Mouse (Mus musculus) lung, postnatal 0 days (tissue): ENCODE data around the gene Ppp1r9b. TPM values are rescaled to one million over a fixed set of nuclear protein-coding genes. Genes with fewer than 3 reads are reported as not detected.

Experiments used
- ATAC-seq: fragments of 200-750 bp; cut with Nextera tagmentation; 2 replicates; pipeline ENCODE4 v1.8.0; 2017; ENCODE audit warnings: moderate library complexity
- DNase-seq: peaks from one replicate; pipeline ENCODE4 v3.0.0-alpha.2; 2016; ENCODE audit warnings: low spot score
- H3K27ac ChIP-seq: fragments of 300-500 bp; sonication (generic); 2 replicates; pipeline ENCODE4 v1.5.1; 2014; ENCODE audit warnings: antibody characterized with exemption, mild to moderate bottlenecking, low read length, mixed read lengths
- H3K27me3 ChIP-seq: fragments of 300-500 bp; sonication (generic); replicated peaks from 2 replicates; pipeline ENCODE4 v1.6.1; 2014; ENCODE audit warnings: low read length, mixed read lengths; ENCODE audit not compliant: insufficient read depth
- H3K36me3 ChIP-seq: fragments of 300-500 bp; sonication (generic); 2 replicates; pipeline ENCODE4 v1.6.1; 2014; ENCODE audit warnings: low read length, mixed read lengths; ENCODE audit not compliant: insufficient read depth
- H3K4me1 ChIP-seq: fragments of 300-500 bp; sonication (generic); 2 replicates; pipeline ENCODE4 v1.6.1; 2014; ENCODE audit warnings: antibody characterized with exemption, low read depth, low read length, mixed read lengths; ENCODE audit not compliant: insufficient read depth
- H3K4me2 ChIP-seq: fragments of 300-500 bp; sonication (generic); replicated peaks from 2 replicates; pipeline ENCODE4 v1.6.1; 2014; ENCODE audit warnings: low read depth, mild to moderate bottlenecking, low read length, moderate library complexity, mixed read lengths
- H3K4me3 ChIP-seq: fragments of 300-500 bp; sonication (generic); 2 replicates; pipeline ENCODE4 v1.5.1; 2014; ENCODE audit warnings: low read depth, low read length
- H3K9ac ChIP-seq: fragments of 300-500 bp; sonication (generic); replicated peaks from 2 replicates; pipeline ENCODE4 v1.6.1; 2014; ENCODE audit warnings: low read depth, mild to moderate bottlenecking
- H3K9me3 ChIP-seq: fragments of 300-500 bp; sonication (generic); 2 replicates; pipeline ENCODE4 v1.6.1; 2016; ENCODE audit warnings: low read length, mixed read lengths
- CTCF ChIP-seq: IDR thresholded peaks from 2 replicates; pipeline ENCODE4 v1.5.1; 2016; ENCODE audit warnings: antibody characterized with exemption, mild to moderate bottlenecking
- EP300 ChIP-seq: IDR thresholded peaks from 2 replicates; pipeline ENCODE4 v1.6.1; 2016; ENCODE audit warnings: antibody characterized with exemption, mild to moderate bottlenecking, control low read depth
- WGBS: fragments of 180-500 bp; shearing (Covaris S2); extraction: QIAGEN DNeasy Blood & Tissue Kit; methylation state at CpG from one replicate; pipeline ENCODE4 v1.1.7; 2014; 5-methylcytosine and 5-hydroxymethylcytosine counted together
- polyA plus RNA-seq: library from polyadenylated mRNA; unstranded; fragments of >200 nt; fragmentation: Nextera tagmentation; extraction: Ambion mirVana; gene quantifications from 2 replicates; pipeline ENCODE4 v1.2.1, GENCODE M21; 2015

Ppp1r9b gene
- polyA plus RNA-seq, 1 experiment from 2014 or later: 9.8 TPM

GRCm38 (mm10) chr11:94985140-94985539, 5.7 kb upstream of the Ppp1r9b start:
- Histone ChIP-seq H3K27me3 (no peaks in the 10 kb centered on the region), H3K9me3 (no peaks in the 10 kb centered on the region), H3K4me1 (peaks cover 12% of the 10 kb centered on the region; the same call in 1 of the 2 replicates), H3K9ac (no peak overlapping the region), H3K4me2 (no peak overlapping the region), H3K36me3 (no peaks in the 10 kb centered on the region), H3K4me3 (no peak overlapping the region), H3K27ac (no peak overlapping the region)
- DNase-seq (no peak), ATAC-seq (no peak)
- no peak for TF ChIP-seq CTCF
- no peak for TF ChIP-seq EP300
- WGBS: 20% methylated on average over 1 of the region's 1 CpGs

DNA sequence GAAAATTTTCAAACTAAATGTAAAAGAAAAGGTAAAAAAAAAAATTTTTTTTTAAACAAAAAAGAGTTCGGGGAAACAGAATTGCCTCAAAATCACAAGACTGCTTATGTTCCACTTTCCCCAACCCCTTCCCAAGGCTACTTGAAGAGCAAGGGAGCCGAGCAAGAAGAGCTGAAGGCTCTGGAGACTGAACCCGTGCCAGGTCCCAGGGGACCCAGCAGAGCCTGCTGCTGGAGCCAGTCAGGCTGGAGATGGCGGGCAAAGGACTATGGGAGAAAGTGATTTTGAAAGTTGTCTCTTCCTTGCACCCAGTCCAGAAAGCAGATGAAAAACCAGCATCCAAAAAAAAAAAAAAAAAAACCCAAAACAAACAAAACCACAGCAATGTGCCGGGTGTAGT, 5.0 kb upstream of the Ppp1r9b start:
- Histone ChIP-seq H3K36me3 (no peaks in the 10 kb centered on the region), H3K27ac (no peak overlapping the region), H3K4me2 (no peak overlapping the region), H3K4me1 (peaks cover 14% of the 10 kb centered on the region; the same call in 1 of the 2 replicates), H3K9me3 (no peaks in the 10 kb centered on the region), H3K9ac (no peak overlapping the region), H3K4me3 (no peak overlapping the region), H3K27me3 (no peaks in the 10 kb centered on the region)
- 60% methylated on average over 5 of the region's 5 CpGs for WGBS
- DNase-seq (no peak), ATAC-seq (no peak)
- TF ChIP-seq EP300: no peak
- no peak for TF ChIP-seq CTCF

GRCm38 (mm10) chr11:94986435-94986834, 4.4 kb upstream of the Ppp1r9b start:
- whole genome bisulfite sequencing: 52% methylated on average over 2 of the region's 2 CpGs
- ATAC-seq (no peak), DNase-seq (no peak)
- Histone ChIP-seq H3K36me3 (no peaks in the 10 kb centered on the region), H3K9me3 (no peaks in the 10 kb centered on the region), H3K4me1 (peaks cover 14% of the 10 kb centered on the region; the same call in 1 of the 2 replicates), H3K27me3 (no peaks in the 10 kb centered on the region), H3K27ac (no peak overlapping the region), H3K4me3 (no peak overlapping the region), H3K9ac (no peak overlapping the region), H3K4me2 (no peak overlapping the region)
- TF ChIP-seq EP300: no peak

DNA sequence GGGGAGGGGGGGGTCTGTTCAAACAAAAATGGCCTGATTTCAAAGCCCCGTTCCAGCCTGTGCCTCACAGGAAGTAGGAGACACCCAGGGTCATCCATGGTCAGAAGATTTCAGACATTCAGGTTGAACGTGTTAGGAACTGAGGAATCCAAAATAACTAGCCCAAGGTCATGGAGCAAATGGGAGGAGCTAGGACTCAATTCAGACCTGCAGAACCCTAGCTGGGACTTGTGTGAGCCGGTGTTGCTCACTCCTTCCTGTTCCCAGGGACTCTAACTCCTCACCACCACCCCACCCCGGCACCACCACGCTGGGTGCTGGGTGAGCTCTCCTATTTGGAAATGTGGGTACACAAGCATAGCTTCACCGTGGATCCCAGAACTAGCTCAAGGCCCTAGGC, 3.5 kb upstream of the Ppp1r9b start:
- H3K36me3 ChIP-seq: no peaks in the 10 kb centered on the region
- no peak overlapping the region for H3K4me2 ChIP-seq
- ATAC-seq: no peak
- 31% methylated on average over 6 of the region's 6 CpGs for WGBS
- TF ChIP-seq CTCF (no peak), EP300 (no peak)
- no peak for DNase-seq
- H3K9me3 ChIP-seq: no peaks in the 10 kb centered on the region
- no peaks in the 10 kb centered on the region for H3K27me3 ChIP-seq
- H3K4me1 ChIP-seq: peaks cover 14% of the 10 kb centered on the region; the same call in 1 of the 2 replicates
- H3K27ac ChIP-seq: no peak overlapping the region
- H3K9ac ChIP-seq: no peak overlapping the region
- H3K4me3 ChIP-seq: no peak overlapping the region

DNA sequence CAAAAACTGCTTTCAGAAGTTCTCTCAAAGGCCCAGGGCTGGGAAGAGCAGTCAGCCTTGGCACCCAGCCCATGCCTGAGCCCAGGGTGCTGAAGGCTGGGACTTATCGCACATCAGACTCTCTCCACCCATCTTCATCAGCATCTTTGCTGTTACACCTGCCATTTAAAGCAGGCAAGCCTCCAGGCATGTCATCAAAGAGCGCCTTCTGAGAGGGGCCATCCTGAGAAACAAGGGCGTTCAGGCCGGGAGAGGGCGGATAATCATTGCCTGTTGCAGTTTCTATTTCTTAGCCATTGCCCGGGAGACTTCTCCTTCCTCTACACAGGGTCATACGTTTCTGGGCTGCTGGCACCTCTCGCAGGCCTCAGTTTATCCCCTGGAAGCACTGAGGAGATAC, 3.0 kb upstream of the Ppp1r9b start:
- 80% methylated on average over 8 of the region's 8 CpGs for WGBS
- Histone ChIP-seq H3K4me3 (no peak overlapping the region), H3K36me3 (no peaks in the 10 kb centered on the region), H3K9me3 (no peaks in the 10 kb centered on the region), H3K27ac (no peak overlapping the region), H3K27me3 (no peaks in the 10 kb centered on the region), H3K4me2 (no peak overlapping the region), H3K4me1 (peaks cover 14% of the 10 kb centered on the region; the same call in 1 of the 2 replicates), H3K9ac (no peak overlapping the region)
- DNase-seq (no peak), ATAC-seq (no peak)
- TF ChIP-seq CTCF (no peak), EP300 (no peak)

- peak overlapping the region; percentile 47 for H3K4me3 ChIP-seq
- 15% methylated on average over 10 of the region's 10 CpGs for WGBS
- peak overlapping the region; percentile 87 for H3K27ac ChIP-seq
- H3K9me3 ChIP-seq: no peaks in the 10 kb centered on the region
- peak overlapping the region; percentile 94 for H3K4me2 ChIP-seq
- peaks cover 25% of the 10 kb centered on the region; the same call in 1 of the 2 replicates for H3K4me1 ChIP-seq
- no peak for DNase-seq
- no peaks in the 10 kb centered on the region for H3K36me3 ChIP-seq
- TF ChIP-seq EP300: no peak
- TF ChIP-seq CTCF: no peak
- peak overlapping the region; percentile 16; the same call in 1 of the 2 replicates for H3K9ac ChIP-seq
- H3K27me3 ChIP-seq: no peaks in the 10 kb centered on the region
- no peak for ATAC-seq
Observed at GRCm38 (mm10) chr11:94988780-94989561, 1.9 kb upstream of the Ppp1r9b start.
